Mouse (Mus musculus) gastrocnemius, adult 2 months (tissue): ENCODE data around the gene Atp6v1b1. TPM values are rescaled to one million over a fixed set of nuclear protein-coding genes. Genes with fewer than 3 reads are reported as not detected.

Experiments
- DNase-seq: peaks from one replicate; pipeline ENCODE4 v3.0.0; 2022
- H3K27ac ChIP-seq: fragments of 200-600 bp; 2 replicates; pipeline ENCODE4 v1.8.1; 2022; ENCODE audit warnings: mild to moderate bottlenecking
- H3K4me3 ChIP-seq: fragments of 200-600 bp; 2 replicates; pipeline ENCODE4 v1.8.1; 2022; ENCODE audit warnings: mild to moderate bottlenecking, moderate library complexity
- CTCF ChIP-seq: fragments of 200-600 bp; IDR thresholded peaks from 2 replicates; pipeline ENCODE4 v1.8.1; 2022; ENCODE audit warnings: antibody characterized with exemption, mild to moderate bottlenecking, moderate library complexity
- intact Hi-C: fragments of 180-260 bp; cut with DNase I; formaldehyde crosslinking; loops from one replicate; pipeline ENCODE4 v1.15.1; 2025
- total RNA-seq, 2 experiments: library from RNA; stranded (reverse); gene quantifications; 2 replicates each; pipeline ENCODE4 v1.2.3; 2021

The Atp6v1b1 gene
- total RNA-seq, 2 experiments from 2014 or later, result not detected

DNA sequence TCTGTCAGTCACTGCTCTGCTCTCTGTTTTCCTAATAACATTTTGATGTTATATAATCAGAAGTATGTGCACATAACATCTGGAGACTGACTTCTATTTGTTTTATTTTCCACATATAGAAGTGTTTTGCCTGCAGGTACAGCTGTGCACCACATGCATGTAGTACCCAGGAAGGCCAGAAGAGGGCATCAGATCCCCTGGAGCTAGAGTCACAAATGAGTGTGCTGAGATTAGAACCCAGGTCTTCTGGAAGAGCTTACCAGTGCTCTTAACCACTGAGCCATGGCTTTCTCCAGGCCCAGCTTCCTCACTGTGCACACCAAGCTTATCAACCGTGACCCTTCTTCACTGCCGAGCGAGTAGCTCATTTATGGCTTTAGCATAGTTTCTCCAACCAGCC, 14.3 kb upstream of the Atp6v1b1 start:
- no peak for DNase-seq
- H3K27ac ChIP-seq, result no peak overlapping the region
- no peak overlapping the region for H3K4me3 ChIP-seq
- peak; percentile 62 for TF ChIP-seq CTCF
- intact Hi-C loops, result no loop called here

DNA sequence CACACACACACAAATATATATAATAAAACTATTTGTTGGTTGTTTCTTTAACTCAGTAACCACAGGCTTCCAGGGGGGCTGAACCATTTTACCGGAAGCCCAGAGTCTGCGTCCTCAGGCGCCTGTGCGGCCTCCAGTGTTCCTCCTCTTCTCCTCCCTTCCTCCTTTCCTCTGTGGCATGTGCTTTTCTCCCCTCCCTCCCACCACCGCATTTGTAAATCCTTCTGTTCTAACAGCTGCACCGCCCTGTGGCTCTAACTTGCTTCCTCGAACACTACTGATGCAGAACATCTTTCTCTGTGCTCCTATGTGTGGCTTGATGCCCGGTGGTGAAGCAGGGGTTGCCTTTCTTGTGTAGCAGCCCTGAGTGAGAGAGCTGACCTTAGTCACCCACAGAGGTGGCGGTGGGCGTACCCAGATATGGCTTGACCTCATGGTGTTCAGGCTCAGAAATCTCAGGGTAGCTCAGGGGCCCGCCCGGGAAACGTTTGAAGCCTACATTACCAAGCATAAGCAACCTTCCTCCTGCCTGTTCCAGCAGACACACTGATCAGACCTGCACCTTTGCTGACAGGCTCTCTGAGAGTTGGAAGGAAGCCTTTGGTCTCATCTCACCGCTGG, 13.3 kb upstream of the Atp6v1b1 start:
- TF ChIP-seq CTCF, result no peak
- Histone ChIP-seq H3K4me3 (no peak overlapping the region), H3K27ac (no peak overlapping the region)
- intact Hi-C loops, result no loop called here
- DNase-seq, result no peak

DNA sequence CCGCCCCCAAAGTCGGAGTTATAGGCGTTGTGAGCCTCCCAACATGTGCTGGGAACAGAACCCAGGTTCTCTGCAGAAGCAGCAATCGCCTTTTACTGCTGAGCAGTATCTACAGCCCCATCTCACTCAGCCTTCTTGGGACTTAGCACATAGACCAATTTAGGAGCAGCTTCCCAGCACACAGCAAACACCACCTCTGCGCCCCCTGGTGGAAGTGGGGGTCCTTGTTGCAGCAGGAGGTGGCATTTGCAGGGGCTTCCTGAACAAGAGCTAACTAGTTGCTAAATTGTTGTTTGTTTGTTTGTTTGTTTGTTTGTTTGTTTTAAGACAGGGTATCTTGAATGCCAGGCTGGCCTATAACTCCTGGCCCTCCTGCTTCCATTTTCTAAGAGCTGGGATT, 11.7 kb upstream of the Atp6v1b1 start:
- TF ChIP-seq CTCF, result peak; percentile 86
- peak; percentile 82 for DNase-seq

DNA sequence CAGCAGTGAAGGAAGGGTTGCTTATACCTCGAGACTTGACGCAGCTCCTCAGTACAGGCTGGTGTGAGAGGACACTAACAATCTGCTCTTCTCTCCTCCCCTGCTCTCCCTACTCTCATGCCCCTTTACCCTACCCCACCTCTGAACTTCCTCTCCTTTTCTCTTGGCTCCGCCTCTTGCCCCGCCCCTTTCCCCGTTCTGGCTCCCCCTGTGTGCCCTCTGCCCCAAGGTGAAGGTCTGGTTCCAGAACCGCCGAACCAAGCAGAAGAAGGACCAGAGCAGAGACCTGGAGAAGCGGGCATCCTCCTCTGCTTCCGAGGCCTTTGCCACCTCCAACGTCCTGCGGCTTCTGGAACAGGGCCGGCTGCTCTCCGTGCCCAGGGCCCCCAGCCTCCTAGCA, 5.5 kb upstream of the Atp6v1b1 start:
- Histone ChIP-seq H3K4me3 (no peak overlapping the region), H3K27ac (no peak overlapping the region)
- no peak for DNase-seq
- intact Hi-C loops, result no loop called here
- TF ChIP-seq CTCF, result no peak

More for the DNA sequence above, 11.7 kb upstream of the Atp6v1b1 start:
- intact Hi-C loops, result loop anchor here (1.0 kb wide), 1 partner anchor 37 kb away; no protein-coding TSS in a partner anchor
- H3K4me3 ChIP-seq, result no peak overlapping the region
- no peak overlapping the region for H3K27ac ChIP-seq

DNA sequence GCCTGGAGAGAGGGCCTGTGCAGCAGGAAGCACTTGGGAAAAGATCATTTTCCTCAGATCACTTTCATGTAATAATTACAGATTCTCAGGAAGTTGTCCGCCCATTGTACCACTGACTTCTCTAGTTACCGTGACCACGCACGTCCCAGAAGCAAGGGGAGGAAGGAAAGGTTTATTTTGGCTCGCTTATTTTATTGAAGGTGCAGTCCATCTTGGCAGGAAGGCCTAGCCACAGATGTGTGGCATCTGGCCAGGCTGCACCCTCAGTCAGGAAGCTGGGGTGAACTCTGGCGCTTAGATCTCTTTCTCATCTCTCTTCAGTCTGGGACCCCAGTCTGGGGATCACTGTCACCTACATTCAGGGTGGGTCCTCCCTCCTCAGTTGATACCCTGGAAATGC, 4.2 kb upstream of the Atp6v1b1 start:
- H3K27ac ChIP-seq, result no peak overlapping the region
- no peak for TF ChIP-seq CTCF
- H3K4me3 ChIP-seq, result no peak overlapping the region
- no peak for DNase-seq
- intact Hi-C loops, result no loop called here

DNA sequence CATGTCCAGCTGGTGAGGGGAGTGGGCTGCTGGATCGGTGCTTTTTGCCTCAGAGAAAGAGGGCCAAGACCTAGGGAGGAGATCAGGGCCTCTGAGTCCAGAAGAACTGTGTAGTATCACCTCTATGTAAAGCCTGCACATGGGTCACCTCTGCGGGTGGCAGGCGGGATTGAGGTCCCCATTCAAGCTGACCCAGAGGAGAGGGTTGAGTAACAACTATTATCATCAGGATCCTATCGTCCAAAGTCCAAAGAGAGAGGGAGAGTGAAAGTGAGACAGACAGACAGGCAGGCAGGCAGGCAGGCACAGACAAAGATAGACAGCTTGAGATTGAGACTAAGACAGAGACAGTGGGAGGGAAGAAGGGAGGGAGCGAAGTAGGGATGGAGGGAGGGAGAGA, 422 bp downstream of the Atp6v1b1 start:
- H3K27ac ChIP-seq, result no peak overlapping the region
- intact Hi-C loops, result no loop called here
- no peak for DNase-seq
- H3K4me3 ChIP-seq, result no peak overlapping the region
- TF ChIP-seq CTCF, result no peak

DNA sequence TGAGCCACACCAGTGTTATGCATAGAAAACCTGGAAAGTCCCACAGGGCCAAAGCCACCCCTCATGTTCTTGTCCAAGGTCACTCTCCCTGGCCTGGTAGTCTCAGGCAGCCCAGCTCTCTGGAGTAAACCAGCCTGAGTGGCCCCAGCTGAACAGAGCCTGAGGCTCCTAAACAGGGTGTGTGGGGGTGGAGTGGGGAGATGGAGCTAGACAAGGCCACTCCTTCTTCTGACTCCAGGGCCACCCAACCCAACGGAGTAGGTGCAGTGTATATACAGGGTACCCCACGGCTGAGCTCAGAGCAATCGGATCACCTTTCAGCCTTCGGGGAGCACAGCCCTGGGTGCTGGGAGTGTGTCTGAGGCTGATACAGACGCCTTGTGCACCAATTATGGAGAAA, 1.3 kb downstream of the Atp6v1b1 start:
- intact Hi-C loops, result no loop called here
- Histone ChIP-seq H3K27ac (no peak overlapping the region), H3K4me3 (no peak overlapping the region)
- DNase-seq, result no peak
- TF ChIP-seq CTCF, result no peak

DNA sequence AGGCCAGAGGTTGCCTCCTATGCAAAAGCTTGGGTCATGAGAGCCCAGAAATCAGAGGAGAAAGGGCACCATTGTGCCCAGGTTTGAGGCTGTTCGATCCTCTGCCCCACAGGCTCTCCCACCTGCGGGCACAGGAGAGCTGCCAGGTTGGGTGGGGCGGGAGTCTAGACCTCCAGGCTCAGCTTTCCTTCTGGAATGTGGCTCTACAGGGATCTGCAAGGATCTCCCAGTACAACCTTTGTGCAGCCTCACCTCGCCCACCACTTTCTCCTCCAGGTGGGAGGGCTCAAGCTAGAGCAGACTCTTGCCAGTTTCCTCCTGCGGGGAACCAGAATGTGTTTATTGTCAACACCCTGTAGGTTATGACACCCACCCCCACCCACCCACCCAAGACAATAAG, 1.8 kb downstream of the Atp6v1b1 start:
- no peak for TF ChIP-seq CTCF
- no peak for DNase-seq
- intact Hi-C loops, result no loop called here
- H3K4me3 ChIP-seq, result no peak overlapping the region
- H3K27ac ChIP-seq, result no peak overlapping the region

DNA sequence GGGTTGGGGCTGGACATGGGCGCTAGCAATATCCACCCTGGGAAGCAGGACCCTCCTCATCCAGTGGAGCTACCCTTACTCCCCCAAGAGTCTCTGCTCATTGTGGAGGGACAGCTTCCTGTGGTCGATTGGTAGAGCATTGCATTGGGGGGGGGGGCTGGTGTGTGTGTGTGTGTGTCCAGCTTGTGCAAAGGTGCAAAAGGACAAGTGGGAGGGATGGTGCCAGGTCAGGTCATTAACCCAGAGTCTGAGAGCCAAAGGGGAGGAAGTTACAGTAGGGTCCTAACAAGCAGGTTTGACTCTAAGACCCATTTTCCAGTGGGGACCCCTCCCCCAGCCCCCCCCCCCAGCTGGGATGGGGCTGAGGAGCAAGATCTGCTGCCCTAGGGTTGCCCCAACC, 2.7 kb downstream of the Atp6v1b1 start:
- Histone ChIP-seq H3K27ac (no peak overlapping the region), H3K4me3 (no peak overlapping the region)
- no peak for DNase-seq
- no peak for TF ChIP-seq CTCF
- intact Hi-C loops, result no loop called here

DNA sequence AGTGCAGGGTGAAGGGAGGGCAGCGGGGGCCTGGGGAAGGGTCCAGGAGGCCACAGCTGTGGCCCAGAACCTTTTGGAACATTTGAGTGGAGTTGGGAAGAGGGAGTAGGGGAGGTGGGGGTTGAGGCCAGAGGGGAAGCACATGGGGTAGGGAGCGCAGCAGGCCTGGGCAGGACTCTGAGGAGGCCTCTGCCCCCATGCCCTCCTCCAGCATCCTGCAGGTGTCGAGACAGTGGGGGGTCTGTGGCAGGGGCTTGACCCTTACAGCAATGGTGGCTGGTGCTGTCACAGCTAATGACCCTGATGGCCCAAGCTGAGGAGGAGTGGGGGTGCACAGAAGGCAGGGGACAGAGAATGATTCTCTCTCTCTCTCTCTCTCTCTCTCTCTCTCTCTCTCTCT, 6.5 kb downstream of the Atp6v1b1 start:
- H3K27ac ChIP-seq, result no peak overlapping the region
- no peak overlapping the region for H3K4me3 ChIP-seq
- intact Hi-C loops, result no loop called here
- TF ChIP-seq CTCF, result no peak
- no peak for DNase-seq

DNA sequence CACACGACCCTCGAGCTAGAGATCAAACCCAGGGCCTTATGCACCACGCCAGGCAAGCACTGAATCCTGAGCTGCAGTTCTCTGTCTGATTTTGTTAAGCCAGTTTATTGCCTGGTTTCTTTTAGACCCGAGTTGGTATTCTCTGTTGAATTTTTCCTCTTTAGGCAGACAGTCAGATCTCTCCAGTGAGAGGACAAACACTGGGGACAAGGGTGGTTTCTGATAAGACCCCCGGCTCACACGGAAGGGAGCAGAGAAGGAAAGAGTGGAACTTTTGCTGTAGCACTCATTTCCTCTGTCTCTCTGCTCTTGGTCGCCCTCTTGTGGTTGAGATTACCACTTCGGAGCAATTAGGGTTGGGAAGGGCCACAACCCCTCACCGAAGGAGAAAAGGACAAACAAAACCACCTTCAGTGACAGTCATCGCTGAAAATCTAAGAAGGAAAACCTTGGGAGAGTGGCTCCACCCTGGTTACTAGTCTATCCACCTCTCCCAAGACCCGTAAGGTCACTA, 7.4 kb downstream of the Atp6v1b1 start:
- intact Hi-C loops, result no loop called here
- peak; percentile 62 for DNase-seq
- H3K27ac ChIP-seq, result no peak overlapping the region
- no peak overlapping the region for H3K4me3 ChIP-seq
- peak; percentile 82 for TF ChIP-seq CTCF

DNA sequence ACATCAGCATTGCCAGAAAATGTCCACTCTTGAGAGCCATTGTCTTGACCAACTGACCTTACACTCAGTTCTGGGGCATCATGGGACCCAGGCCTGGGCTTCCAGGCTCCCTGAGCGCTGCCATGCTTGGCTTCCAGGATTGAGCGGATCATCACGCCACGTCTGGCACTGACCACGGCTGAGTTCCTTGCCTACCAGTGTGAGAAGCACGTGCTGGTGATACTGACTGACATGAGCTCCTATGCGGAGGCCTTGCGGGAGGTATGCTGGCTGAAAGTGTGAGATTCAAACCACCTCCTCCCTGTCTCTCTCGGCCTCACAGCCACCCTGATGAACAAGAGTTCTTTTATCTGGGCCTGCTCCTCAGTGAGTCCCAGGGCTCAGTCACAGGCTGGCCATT, 13.3 kb downstream of the Atp6v1b1 start:
- TF ChIP-seq CTCF, result no peak
- no peak for DNase-seq
- intact Hi-C loops, result no loop called here
- no peak overlapping the region for H3K4me3 ChIP-seq
- H3K27ac ChIP-seq, result no peak overlapping the region

DNA sequence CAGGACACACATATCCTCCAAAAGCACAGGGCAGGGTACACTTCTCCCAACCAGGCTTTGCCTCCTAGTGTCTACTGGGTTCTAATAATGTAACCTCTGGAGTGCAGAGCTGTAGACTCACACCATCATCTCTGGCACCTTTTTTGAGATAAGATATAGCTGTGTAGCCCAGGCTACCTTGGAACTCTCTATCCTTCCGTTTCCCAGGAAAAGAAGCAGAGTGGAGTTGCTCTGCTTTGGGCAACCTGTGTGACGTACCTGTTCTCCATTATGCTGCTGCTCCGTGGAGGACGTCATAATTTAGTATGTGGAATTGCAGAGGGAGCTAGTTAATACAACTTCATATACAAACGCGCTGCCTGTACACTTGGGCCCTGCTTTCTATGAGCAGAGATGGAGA, 19.6 kb downstream of the Atp6v1b1 start, which contains the start of gene Ankrd53:
Ankrd53 (plus strand) TSS at position 301 of the 400 bp plus-strand sequence.
- Histone ChIP-seq H3K27ac (peak within 1 kb of the TSS; percentile 5; the same call in 1 of the 2 replicates), H3K4me3 (peak within 1 kb of the TSS; percentile 64)
- intact Hi-C loops, result no loop called here
- no peak for TF ChIP-seq CTCF
- no peak for DNase-seq

DNA sequence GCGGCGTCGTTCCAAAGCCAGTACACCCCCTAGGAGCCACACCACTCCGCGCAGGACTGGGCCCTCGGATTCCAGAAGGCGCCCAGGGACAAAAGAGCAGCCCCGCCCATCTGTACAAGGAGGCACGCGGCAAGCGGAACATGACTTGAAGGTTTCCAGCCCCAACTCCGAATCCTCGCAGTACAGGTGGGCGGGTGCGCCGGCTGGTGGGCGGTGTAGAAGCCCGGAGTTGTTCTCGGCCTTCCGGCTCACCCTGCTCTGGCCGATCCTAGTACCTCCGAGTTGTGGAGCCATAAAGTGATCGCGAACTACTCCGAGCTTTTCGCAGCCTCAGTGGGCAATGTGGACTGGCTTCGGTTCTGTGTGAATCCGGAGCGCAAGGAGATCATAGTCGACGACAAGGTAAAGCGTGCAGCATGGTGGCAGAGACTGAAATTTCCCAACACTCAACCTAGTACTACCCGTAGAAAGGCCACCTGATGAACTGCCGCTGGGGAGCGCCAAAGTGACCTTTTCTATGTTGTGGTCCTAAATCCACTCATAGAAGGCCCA, 20.2 kb downstream of the Atp6v1b1 start:
- TF ChIP-seq CTCF, result peak; percentile 21; the same call in 1 of the 2 replicates
- H3K27ac ChIP-seq, result peak overlapping the region; percentile 5; the same call in 1 of the 2 replicates
- H3K4me3 ChIP-seq, result peak overlapping the region; percentile 64
- DNase-seq, result peak; percentile 39
- intact Hi-C loops, result no loop called here
